Mouse (Mus musculus): Measurements from ENCODE around the gene Elp6. TPM values are rescaled to one million over a fixed set of nuclear protein-coding genes. Genes with fewer than 3 reads are reported as not detected.

Elp6 gene
- polyA plus RNA-seq (2012; rRNA removed) (7.7 and 8.0 TPM in 2 replicates), polyA plus RNA-seq (2014; fragmentation: Nextera tagmentation; extraction: Ambion mirVana) (6.3 and 7.5 TPM in 2 replicates)

- ATAC-seq (ENCODE audit: insufficient read depth) = peak; percentile 98
- H3K4me1 ChIP-seq (replicated peaks; ENCODE audit: control insufficient read depth in 2 of 2, insufficient read depth in 2 of 2, low read length in 1 of 2) = peaks cover 11 to 13% of the 10 kb centered on the region in 2 experiments
- H3K4me3 ChIP-seq (ENCODE audit: insufficient read depth in 1 of 2, low read depth in 2 of 2, low read length in 2 of 2) = peak within 1 kb of the TSS; percentile 77 to 78
- under 1% methylated on average over 46 of the region's 46 CpGs for WGBS (ENCODE audit: insufficient replicate concordance)
- H3K27me3 ChIP-seq (ENCODE audit: control insufficient read depth, insufficient read depth, low read length) = no peaks in the 10 kb centered on the region
- peak within 1 kb of the TSS; percentile 95 for H3K4me2 ChIP-seq (ENCODE audit: low read depth)
- TF ChIP-seq EP300 (IDR thresholded peaks at IDR 0.05; ENCODE audit: low read depth) (no peak), CTCF (IDR thresholded peaks at IDR 0.05; ENCODE audit: low read depth) (no peak; the same call in 1 of the 2 replicates)
- H3K9me3 ChIP-seq (ENCODE audit: control insufficient read depth, low read length) = no peaks in the 10 kb centered on the region; the same call in 1 of the 2 replicates
- peaks cover 2% of the 10 kb centered on the region for H3K36me3 ChIP-seq (replicated peaks; ENCODE audit: control insufficient read depth, insufficient read depth, low read depth)
- DNase-seq (ENCODE audit: low read depth in 3 of 3, low spot score in 3 of 3) = peak; percentile 82 to 86 (median 85)
- peak within 1 kb of the TSS; percentile 48 for H3K27ac ChIP-seq
- peak within 1 kb of the TSS; percentile 77 for H3K9ac ChIP-seq (replicated peaks)
These were observed at the start of gene Elp6 for GRCm38 (mm10) chr9:110304969-110305651. Gene Elp6, plus strand, starts transcription at chr9:110305173.

- H3K27me3 ChIP-seq (ENCODE audit: control insufficient read depth, insufficient read depth, low read length) = no peaks in the 10 kb centered on the region
- H3K9ac ChIP-seq (replicated peaks) = no peak overlapping the region
- H3K27ac ChIP-seq = no peak overlapping the region
- no peaks in the 10 kb centered on the region for H3K4me1 ChIP-seq (replicated peaks; ENCODE audit: control insufficient read depth in 2 of 2, insufficient read depth in 2 of 2, low read length in 1 of 2)
- no peaks in the 10 kb centered on the region for H3K36me3 ChIP-seq (replicated peaks; ENCODE audit: control insufficient read depth, insufficient read depth, low read depth)
- no peak overlapping the region for H3K4me3 ChIP-seq (ENCODE audit: insufficient read depth in 1 of 2, low read depth in 2 of 2, low read length in 2 of 2)
- H3K4me2 ChIP-seq (ENCODE audit: low read depth) = no peak overlapping the region
- ATAC-seq (ENCODE audit: insufficient read depth) = no peak
- TF ChIP-seq CTCF (IDR thresholded peaks at IDR 0.05; ENCODE audit: low read depth) (no peak), EP300 (IDR thresholded peaks at IDR 0.05; ENCODE audit: low read depth) (no peak)
- H3K9me3 ChIP-seq (ENCODE audit: control insufficient read depth, low read length) = no peaks in the 10 kb centered on the region
- no peak for DNase-seq (ENCODE audit: low read depth in 3 of 3, low spot score in 3 of 3)
- WGBS (ENCODE audit: insufficient replicate concordance) = 71% methylated on average over 15 of the region's 15 CpGs
These were observed 49.5 kb upstream of the Elp6 start for GRCm38 (mm10) chr9:110255407-110256019.

- WGBS (ENCODE audit: insufficient replicate concordance) = 53% methylated on average over 6 of the region's 6 CpGs
- no peak for DNase-seq (ENCODE audit: low read depth in 3 of 3, low spot score in 3 of 3)
- no peak overlapping the region for H3K27ac ChIP-seq
These were observed 46.3 kb upstream of the Elp6 start for GRCm38 (mm10) chr9:110258646-110259045.

DNA sequence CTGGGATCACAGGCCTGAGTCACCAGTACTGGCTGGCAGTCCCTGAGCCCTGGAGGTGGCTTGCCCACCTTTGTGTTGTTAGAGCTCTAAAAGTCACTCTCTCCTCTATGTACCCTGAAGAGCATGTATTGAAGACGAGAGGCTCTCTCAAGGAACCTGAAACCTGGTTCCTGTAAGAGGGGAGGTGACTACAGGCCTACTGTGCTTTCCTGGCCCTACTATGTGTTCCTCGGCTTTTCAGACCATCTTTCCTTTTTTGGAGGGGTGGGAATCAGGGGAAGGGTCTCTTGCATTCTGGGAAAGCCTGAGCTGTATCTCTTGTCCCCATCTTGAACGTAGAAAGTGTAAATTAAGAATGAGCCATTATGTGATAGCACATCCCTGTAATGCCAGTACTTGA lies 45.9 kb upstream of the Elp6 start:
- no peak for DNase-seq (ENCODE audit: low read depth in 3 of 3, low spot score in 3 of 3)
- H3K9ac ChIP-seq (replicated peaks) = no peak overlapping the region
- TF ChIP-seq CTCF (IDR thresholded peaks at IDR 0.05; ENCODE audit: low read depth) (no peak), EP300 (IDR thresholded peaks at IDR 0.05; ENCODE audit: low read depth) (no peak)
- H3K4me3 ChIP-seq (ENCODE audit: insufficient read depth in 1 of 2, low read depth in 2 of 2, low read length in 2 of 2) = no peak overlapping the region
- no peak for ATAC-seq (ENCODE audit: insufficient read depth)
- H3K27me3 ChIP-seq (ENCODE audit: control insufficient read depth, insufficient read depth, low read length) = no peaks in the 10 kb centered on the region
- no peaks in the 10 kb centered on the region for H3K9me3 ChIP-seq (ENCODE audit: control insufficient read depth, low read length)
- H3K4me2 ChIP-seq (ENCODE audit: low read depth) = no peak overlapping the region
- H3K4me1 ChIP-seq (replicated peaks; ENCODE audit: control insufficient read depth in 2 of 2, insufficient read depth in 2 of 2, low read length in 1 of 2) = no peaks in the 10 kb centered on the region
- no peak overlapping the region for H3K27ac ChIP-seq
- WGBS (ENCODE audit: insufficient replicate concordance) = 54% methylated on average over 3 of the region's 3 CpGs
- H3K36me3 ChIP-seq (replicated peaks; ENCODE audit: control insufficient read depth, insufficient read depth, low read depth) = no peaks in the 10 kb centered on the region

More at GRCm38 (mm10) chr9:110258646-110259045, 46.3 kb upstream of the Elp6 start:
- Histone ChIP-seq H3K27me3 (ENCODE audit: control insufficient read depth, insufficient read depth, low read length) (no peaks in the 10 kb centered on the region), H3K36me3 (replicated peaks; ENCODE audit: control insufficient read depth, insufficient read depth, low read depth) (no peaks in the 10 kb centered on the region), H3K4me2 (ENCODE audit: low read depth) (no peak overlapping the region), H3K9ac (replicated peaks) (no peak overlapping the region), H3K4me1 (replicated peaks; ENCODE audit: control insufficient read depth in 2 of 2, insufficient read depth in 2 of 2, low read length in 1 of 2) (no peaks in the 10 kb centered on the region), H3K9me3 (ENCODE audit: control insufficient read depth, low read length) (no peaks in the 10 kb centered on the region), H3K4me3 (ENCODE audit: insufficient read depth in 1 of 2, low read depth in 2 of 2, low read length in 2 of 2) (no peak overlapping the region)
- ATAC-seq (ENCODE audit: insufficient read depth) = no peak
- TF ChIP-seq CTCF (IDR thresholded peaks at IDR 0.05; ENCODE audit: low read depth) = no peak
- TF ChIP-seq EP300 (IDR thresholded peaks at IDR 0.05; ENCODE audit: low read depth) = no peak

DNA sequence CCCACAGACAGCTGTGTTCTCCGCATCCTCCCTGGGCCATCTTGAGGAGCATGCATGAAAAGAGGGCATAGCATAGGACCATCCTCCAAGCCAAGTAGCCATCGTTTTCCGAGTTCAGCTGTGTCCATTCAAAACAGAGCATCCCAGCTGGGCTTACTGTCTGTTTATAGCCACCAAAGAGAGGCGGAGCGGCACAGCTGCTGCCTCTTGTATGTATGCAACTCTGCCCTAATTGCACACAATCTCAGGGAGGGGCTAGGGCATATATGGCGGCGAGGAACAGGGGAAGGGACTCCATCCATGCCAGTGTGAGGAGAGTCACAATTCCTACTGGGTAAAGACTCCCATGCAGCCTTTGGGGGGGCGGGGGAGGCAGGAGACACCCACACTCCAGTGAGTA lies 41.8 kb upstream of the Elp6 start:
- DNase-seq (ENCODE audit: low read depth in 3 of 3, low spot score in 3 of 3) (no peak), ATAC-seq (ENCODE audit: insufficient read depth) (no peak)
- H3K4me1 ChIP-seq (replicated peaks; ENCODE audit: control insufficient read depth in 2 of 2, insufficient read depth in 2 of 2, low read length in 1 of 2) = no peaks in the 10 kb centered on the region
- no peaks in the 10 kb centered on the region for H3K9me3 ChIP-seq (ENCODE audit: control insufficient read depth, low read length)
- no peak overlapping the region for H3K9ac ChIP-seq (replicated peaks)
- no peak overlapping the region for H3K27ac ChIP-seq
- no peak overlapping the region for H3K4me2 ChIP-seq (ENCODE audit: low read depth)
- H3K36me3 ChIP-seq (replicated peaks; ENCODE audit: control insufficient read depth, insufficient read depth, low read depth) = no peaks in the 10 kb centered on the region
- 67% methylated on average over 8 of the region's 8 CpGs for WGBS (ENCODE audit: insufficient replicate concordance)
- no peaks in the 10 kb centered on the region for H3K27me3 ChIP-seq (ENCODE audit: control insufficient read depth, insufficient read depth, low read length)
- no peak for TF ChIP-seq EP300 (IDR thresholded peaks at IDR 0.05; ENCODE audit: low read depth)
- no peak for TF ChIP-seq CTCF (IDR thresholded peaks at IDR 0.05; ENCODE audit: low read depth)
- no peak overlapping the region for H3K4me3 ChIP-seq (ENCODE audit: insufficient read depth in 1 of 2, low read depth in 2 of 2, low read length in 2 of 2)

Data from liver, embryonic 14.5 days (tissue).